Mouse (Mus musculus) adipose tissue, adult 10 weeks (tissue): ENCODE results near the gene Ccm2. TPM values are rescaled to one million over a fixed set of nuclear protein-coding genes. Genes with fewer than 3 reads are reported as not detected.

Source experiments
- polyA plus RNA-seq: library from polyadenylated mRNA; stranded (reverse); fragments of 350-450 nt; fragmentation: Illumina TruSeq; extraction: RNeasy Lipid Tissue Mini Kit (QIAGEN cat#74804); gene quantifications from one replicate; pipeline ENCODE4 v1.2.3, GENCODE M21; 2014; ENCODE audit warnings: low read depth, low replicate concordance

Ccm2 gene
- polyA plus RNA-seq = 34.9 TPM

DNA sequence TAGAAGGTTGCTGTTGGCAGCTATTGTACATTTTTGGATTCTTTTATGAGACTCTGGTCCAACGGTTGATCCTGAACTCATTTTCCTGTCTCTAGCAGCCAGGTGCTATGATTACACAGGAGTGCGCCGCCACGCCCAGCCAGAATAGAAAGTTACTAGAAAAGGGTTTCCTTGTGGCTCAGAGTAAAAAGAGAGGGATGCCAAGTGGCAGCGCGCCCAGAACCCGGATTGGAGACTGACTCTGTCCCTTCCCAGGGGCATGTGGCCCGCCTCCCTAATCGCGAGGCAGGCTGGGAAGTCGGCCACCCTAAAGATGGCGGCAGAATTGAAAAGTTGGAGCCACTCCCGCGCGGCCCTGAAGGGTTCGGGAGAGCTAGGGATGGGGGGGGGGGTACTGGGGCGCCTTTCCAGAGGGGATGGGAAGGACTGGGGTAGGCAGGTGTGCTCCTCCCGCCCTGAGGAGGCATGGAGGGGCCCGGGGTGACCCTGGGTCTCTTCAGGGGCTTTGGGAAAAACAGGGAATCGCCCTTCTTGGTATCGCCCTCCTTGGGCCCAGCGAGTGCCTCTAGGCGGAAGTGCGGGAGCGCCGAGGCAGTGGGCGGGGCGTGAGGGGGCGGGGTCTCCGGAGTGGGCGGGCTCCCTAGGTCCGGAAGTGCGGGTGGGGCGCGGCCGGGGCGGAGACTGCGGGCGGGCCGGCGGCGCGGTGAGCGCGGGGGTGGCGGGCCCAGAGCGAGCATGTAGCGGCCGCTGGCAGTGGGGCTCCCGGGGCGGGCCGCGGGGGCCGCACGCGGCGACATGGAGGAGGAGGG lies at the start of gene Ccm2:
Gene Ccm2, plus strand, starts transcription at position 683 of the 809 bp plus-strand sequence.

DNA sequence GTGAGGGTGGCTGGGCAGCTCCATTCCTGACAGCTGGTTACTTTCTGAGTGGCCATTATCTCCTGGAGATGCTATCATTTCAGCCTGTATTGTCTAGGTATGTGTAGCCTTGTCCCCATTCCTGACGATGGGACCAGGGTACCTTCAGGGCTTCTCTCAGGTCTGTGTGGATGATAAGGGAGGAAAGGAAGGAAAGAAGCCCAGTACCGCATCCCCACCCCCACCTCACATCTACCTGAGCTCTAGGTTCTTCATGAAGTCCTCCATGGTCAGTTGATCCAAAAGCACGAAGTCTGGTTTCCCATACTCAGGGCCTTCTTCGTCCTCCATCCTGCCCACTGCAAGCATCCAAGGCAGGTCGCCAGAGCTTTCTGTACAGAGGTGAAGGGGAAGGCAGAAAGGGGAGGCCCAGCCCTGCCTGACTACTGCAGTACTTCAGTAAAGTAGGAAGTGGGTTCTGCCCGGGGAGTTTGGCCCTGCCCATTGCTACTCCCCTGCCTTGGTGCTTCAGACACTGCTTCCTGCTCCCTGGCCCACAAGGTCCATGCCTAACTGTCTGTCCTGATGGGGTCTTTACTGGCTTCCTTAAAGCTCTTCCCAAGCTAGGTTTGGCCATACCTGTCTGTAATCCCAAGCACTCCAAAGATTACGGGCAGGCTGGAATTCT lies 26.0 kb upstream of the Ccm2 start, which contains the start of gene Myo1g:
Gene Myo1g, minus strand, starts transcription at position 459 of the 667 bp plus-strand sequence.

DNA sequence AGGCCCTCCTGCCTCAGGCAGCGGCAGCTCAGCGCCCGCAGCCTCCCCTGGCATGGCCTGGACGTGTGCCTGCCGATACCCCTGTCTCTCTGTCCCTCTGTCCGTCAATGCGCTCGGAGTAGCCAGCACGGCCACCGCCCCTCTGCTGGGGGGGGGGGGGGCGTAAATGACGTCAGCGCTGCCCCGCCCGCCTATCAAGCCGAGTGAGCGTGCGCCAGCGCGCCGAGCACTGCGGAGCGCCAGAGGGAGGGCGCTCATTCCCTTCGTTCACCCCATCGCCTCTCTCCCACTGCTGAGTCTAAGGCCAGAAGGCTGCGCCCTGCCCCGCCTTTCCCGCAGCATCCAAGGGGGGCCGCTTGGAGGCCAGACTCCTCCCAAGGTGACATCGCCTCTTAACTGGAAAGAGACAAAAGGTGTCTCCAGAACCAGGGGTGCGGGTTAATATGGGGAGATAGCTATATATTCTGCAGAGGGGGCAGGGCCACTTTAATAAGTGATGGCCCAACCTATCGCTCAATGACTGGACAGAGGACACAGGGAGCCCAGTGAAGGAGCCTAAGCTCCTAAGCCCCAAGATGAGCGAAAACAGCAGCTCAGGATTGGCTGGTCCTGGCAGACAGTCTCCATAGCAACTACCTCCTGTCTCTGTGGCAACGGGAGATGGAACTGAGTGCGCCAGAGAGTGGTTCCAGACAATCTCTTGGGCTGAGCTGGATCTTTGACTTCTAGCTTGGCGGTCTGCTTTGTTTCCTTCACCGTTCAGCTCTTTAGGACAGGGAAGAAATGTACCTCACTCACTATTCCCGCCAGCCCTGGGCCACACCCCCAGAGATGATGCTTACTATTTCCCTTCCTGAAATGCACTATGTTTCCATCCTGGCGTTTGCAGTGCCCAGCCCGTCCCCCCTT lies 59.1 kb downstream of the Ccm2 start, which contains the start of gene Nacad:
Gene Nacad, minus strand, starts transcription at position 563 of the 909 bp plus-strand sequence.

DNA sequence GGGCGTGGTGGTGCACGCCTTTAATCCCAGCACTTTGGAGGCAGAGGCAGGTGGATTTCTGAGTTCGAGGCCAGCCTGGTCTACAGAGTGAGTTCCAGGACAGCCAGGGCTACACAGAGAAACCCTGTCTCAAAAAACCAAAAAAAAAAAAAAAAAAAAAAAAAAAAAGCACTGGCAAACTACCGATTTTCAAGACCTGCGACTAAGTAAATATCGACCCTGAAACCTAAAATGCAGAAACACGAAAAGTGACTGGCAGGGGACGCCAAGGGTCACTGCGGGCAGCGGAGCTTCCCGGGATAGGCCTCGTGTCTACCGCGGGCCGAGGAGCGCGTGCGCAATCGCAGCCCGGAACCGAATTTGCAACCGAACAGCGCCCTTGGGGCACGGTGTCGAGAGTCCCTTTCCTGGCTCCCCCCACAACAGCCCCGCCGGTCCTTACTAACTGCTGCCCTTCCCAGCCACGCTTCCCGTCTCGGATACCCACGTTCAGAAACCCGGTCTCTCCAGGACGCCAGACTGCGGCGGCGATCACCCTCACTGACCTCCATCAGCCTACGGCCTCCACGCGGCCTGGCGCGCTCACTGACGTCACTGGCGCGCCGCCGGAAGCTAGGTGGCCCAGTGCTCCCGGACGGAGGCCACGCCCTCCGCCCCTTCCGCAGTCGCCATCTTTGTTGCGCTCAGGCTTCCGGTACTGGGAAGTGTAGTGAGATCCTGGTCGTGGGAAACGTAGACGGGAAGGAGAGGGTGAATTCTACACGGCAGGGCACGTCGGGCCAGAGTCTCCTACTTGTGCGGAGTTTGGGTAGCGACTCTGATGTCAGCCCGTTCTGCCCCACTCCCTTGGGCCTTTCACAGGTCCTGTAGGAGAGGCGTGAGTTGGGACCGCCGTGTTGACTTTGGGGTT lies 79.0 kb downstream of the Ccm2 start, which contains the start of gene Tbrg4:
Gene Tbrg4, minus strand, starts transcription at position 590 of the 910 bp plus-strand sequence.

GRCm38 (mm10) chr11:6638537-6638936 lies 91.8 kb downstream of the Ccm2 start, which contains the start of gene Wap:
Wap (minus strand) TSS chr11:6638637.

Other genes starting within 250 kb of the Ccm2 start
- gene Zmiz2, start 157.8 kb upstream of the Ccm2 start, polyA plus RNA-seq = 44.5 TPM
- 1,766 TPM for gene Ppia, start 131.4 kb upstream of the Ccm2 start, polyA plus RNA-seq
- 57.8 TPM for gene H2afv, start 102.4 kb upstream of the Ccm2 start, polyA plus RNA-seq
- 28.3 TPM for gene Purb, start 71.0 kb upstream of the Ccm2 start, polyA plus RNA-seq
- 5.7 TPM for gene Myo1g, start 25.9 kb upstream of the Ccm2 start, polyA plus RNA-seq
- 2.1 TPM for gene Nacad, start 59.2 kb downstream of the Ccm2 start, polyA plus RNA-seq
- 23.7 TPM for gene Tbrg4, start 79.2 kb downstream of the Ccm2 start, polyA plus RNA-seq
- gene Wap, start 91.8 kb downstream of the Ccm2 start, polyA plus RNA-seq = not detected
- 161 TPM for gene Ramp3, start 111.6 kb downstream of the Ccm2 start, polyA plus RNA-seq